Mouse (Mus musculus) layer of hippocampus, adult 9-10 months (tissue): Measurements from ENCODE around the gene Gramd1b.
A peak's percentile ranks its signal among the peaks of the same experiment; 100 is the strongest.

Source experiments
- DNase-seq: peaks from one replicate; pipeline ENCODE4 v3.0.0; 2022; ENCODE audit warnings: low spot score

The Gramd1b gene

GRCm38 (mm10) chr9:40423427-40423867, 107.7 kb downstream of the Gramd1b start:
- DNase-seq, result no peak

- no peak for DNase-seq
These were observed 108.7 kb downstream of the Gramd1b start for GRCm38 (mm10) chr9:40422368-40423057.

- no peak for DNase-seq
These were observed 110.4 kb downstream of the Gramd1b start for GRCm38 (mm10) chr9:40420652-40421335.

GRCm38 (mm10) chr9:40418803-40419202, 112.4 kb downstream of the Gramd1b start:
- DNase-seq, result no peak

GRCm38 (mm10) chr9:40416150-40416549, 115.0 kb downstream of the Gramd1b start:
- DNase-seq, result no peak

- DNase-seq, result peak; percentile 94
These were observed 116.0 kb downstream of the Gramd1b start for GRCm38 (mm10) chr9:40414904-40415766.

GRCm38 (mm10) chr9:40414498-40414903, 116.7 kb downstream of the Gramd1b start:
- no peak for DNase-seq

GRCm38 (mm10) chr9:40413601-40414000, 117.6 kb downstream of the Gramd1b start:
- DNase-seq, result no peak

GRCm38 (mm10) chr9:40412931-40413330, 118.3 kb downstream of the Gramd1b start:
- no peak for DNase-seq

GRCm38 (mm10) chr9:40412246-40412645, 118.9 kb downstream of the Gramd1b start:
- DNase-seq, result no peak

- DNase-seq, result no peak
These were observed 120.3 kb downstream of the Gramd1b start for GRCm38 (mm10) chr9:40410895-40411294.

GRCm38 (mm10) chr9:40409071-40409470, 122.1 kb downstream of the Gramd1b start:
- DNase-seq, result no peak

- DNase-seq, result no peak
These were observed 122.8 kb downstream of the Gramd1b start for GRCm38 (mm10) chr9:40408415-40408814.

- DNase-seq, result no peak
These were observed 123.3 kb downstream of the Gramd1b start for GRCm38 (mm10) chr9:40407876-40408275.

GRCm38 (mm10) chr9:40405804-40406203, 125.4 kb downstream of the Gramd1b start:
- DNase-seq, result no peak

GRCm38 (mm10) chr9:40405263-40405662, 125.9 kb downstream of the Gramd1b start:
- DNase-seq, result no peak

- no peak for DNase-seq
These were observed 126.5 kb downstream of the Gramd1b start for GRCm38 (mm10) chr9:40404637-40405036.

GRCm38 (mm10) chr9:40403750-40404149, 127.4 kb downstream of the Gramd1b start:
- no peak for DNase-seq

- no peak for DNase-seq
These were observed 129.4 kb downstream of the Gramd1b start for GRCm38 (mm10) chr9:40401818-40402217.

GRCm38 (mm10) chr9:40400854-40401253, 130.3 kb downstream of the Gramd1b start:
- DNase-seq, result no peak

GRCm38 (mm10) chr9:40400171-40400570, 131.0 kb downstream of the Gramd1b start:
- DNase-seq, result no peak

GRCm38 (mm10) chr9:40399359-40399932, 131.7 kb downstream of the Gramd1b start:
- no peak for DNase-seq
